Mouse (Mus musculus): ENCODE measurements around the gene Rln3.
"Not testable (repeated sequence)": the region's sequence is repeated elsewhere in the genome, so short reads cannot be mapped to it uniquely, and the experiment has no call there.

Gene Rln3

GRCm38 (mm10) chr8:84021569-84021968 lies 23.2 kb downstream of the Rln3 start:
- no peak for DNase-seq (ENCODE audit: low read depth, low spot score)

GRCm38 (mm10) chr8:84021096-84021495 lies 23.7 kb downstream of the Rln3 start, which contains the start of gene Palm3:
Gene Palm3, plus strand, starts transcription at chr8:84021471.
- no peak for DNase-seq (ENCODE audit: low read depth, low spot score)

- DNase-seq (ENCODE audit: low read depth, low spot score) = no peak
These were observed 25.1 kb downstream of the Rln3 start for GRCm38 (mm10) chr8:84019738-84020137.

- no peak for DNase-seq (ENCODE audit: low read depth, low spot score)
These were observed 29.0 kb downstream of the Rln3 start for GRCm38 (mm10) chr8:84015833-84016232.

- no peak for DNase-seq (ENCODE audit: low read depth, low spot score)
These were observed 32.2 kb downstream of the Rln3 start for GRCm38 (mm10) chr8:84012499-84013165.

- no peak for DNase-seq (ENCODE audit: low read depth, low spot score)
These were observed 32.9 kb downstream of the Rln3 start, which contains the start of gene 2210011C24Rik for GRCm38 (mm10) chr8:84011705-84012498. Gene 2210011C24Rik, minus strand, starts transcription at chr8:84012171.

GRCm38 (mm10) chr8:84010625-84011611 lies 33.9 kb downstream of the Rln3 start:
- DNase-seq (ENCODE audit: low read depth, low spot score) = peak; percentile 59

GRCm38 (mm10) chr8:84009876-84010275 lies 34.9 kb downstream of the Rln3 start:
- DNase-seq (ENCODE audit: low read depth, low spot score) = peak; percentile 73

GRCm38 (mm10) chr8:84008362-84008761 lies 36.4 kb downstream of the Rln3 start:
- no peak for DNase-seq (ENCODE audit: low read depth, low spot score)

GRCm38 (mm10) chr8:84005502-84005901 lies 39.3 kb downstream of the Rln3 start:
- DNase-seq (ENCODE audit: low read depth, low spot score) = not testable (repeated sequence)

GRCm38 (mm10) chr8:84004533-84005201 lies 40.1 kb downstream of the Rln3 start:
- DNase-seq (ENCODE audit: low read depth, low spot score) = peak; percentile 79

- no peak for DNase-seq (ENCODE audit: low read depth, low spot score)
These were observed 41.1 kb downstream of the Rln3 start for GRCm38 (mm10) chr8:84003612-84004246.

- no peak for DNase-seq (ENCODE audit: low read depth, low spot score)
These were observed 41.7 kb downstream of the Rln3 start for GRCm38 (mm10) chr8:84002957-84003611.

GRCm38 (mm10) chr8:84001281-84002000 lies 43.4 kb downstream of the Rln3 start, which contains the start of gene 1700067K01Rik:
Gene 1700067K01Rik, plus strand, starts transcription at chr8:84001502.
- no peak for DNase-seq (ENCODE audit: low read depth, low spot score)

- DNase-seq (ENCODE audit: low read depth, low spot score) = no peak
These were observed 45.0 kb downstream of the Rln3 start for GRCm38 (mm10) chr8:83999825-84000224.

GRCm38 (mm10) chr8:83999057-83999705 lies 45.6 kb downstream of the Rln3 start:
- no peak for DNase-seq (ENCODE audit: low read depth, low spot score)

- no peak for DNase-seq (ENCODE audit: low read depth, low spot score)
These were observed 46.4 kb downstream of the Rln3 start for GRCm38 (mm10) chr8:83998231-83999056.
